Mouse (Mus musculus) thymus, adult 18-20 months (tissue): ENCODE measurements around the gene Lurap1.

Experiments used
- DNase-seq, 2 experiments: peaks; one replicate each; pipeline ENCODE4 v3.0.0; 2022; ENCODE audit warnings: mixed read lengths in 2 of 2

Gene Lurap1

GRCm38 (mm10) chr4:116151238-116151637 is at the start of gene Lurap1:
TSS of gene Lurap1 (minus strand) at chr4:116151338.
- DNase-seq = no peak

GRCm38 (mm10) chr4:116198422-116198821 is 47.3 kb upstream of the Lurap1 start:
- DNase-seq = no peak

- no peak for DNase-seq
Measured at GRCm38 (mm10) chr4:116193583-116194383, 42.6 kb upstream of the Lurap1 start.

GRCm38 (mm10) chr4:116192286-116192835 is 41.2 kb upstream of the Lurap1 start:
- DNase-seq = no peak

GRCm38 (mm10) chr4:116185083-116185482 is 33.9 kb upstream of the Lurap1 start:
- no peak for DNase-seq

GRCm38 (mm10) chr4:116182745-116183144 is 31.6 kb upstream of the Lurap1 start:
- DNase-seq = no peak

GRCm38 (mm10) chr4:116182079-116182478 is 30.9 kb upstream of the Lurap1 start:
- DNase-seq = no peak

- DNase-seq = no peak
Measured at GRCm38 (mm10) chr4:116177140-116177539, 26.0 kb upstream of the Lurap1 start.

- DNase-seq = peak; percentile 49 to 64
Measured at GRCm38 (mm10) chr4:116176543-116176988, 25.4 kb upstream of the Lurap1 start.

- no peak for DNase-seq
Measured at GRCm38 (mm10) chr4:116175711-116176542, 24.8 kb upstream of the Lurap1 start.

GRCm38 (mm10) chr4:116175136-116175535 is 24.0 kb upstream of the Lurap1 start:
- DNase-seq = no peak

GRCm38 (mm10) chr4:116174466-116175116 is 23.5 kb upstream of the Lurap1 start:
- no peak for DNase-seq

GRCm38 (mm10) chr4:116173752-116174151 is 22.6 kb upstream of the Lurap1 start:
- DNase-seq = no peak

- DNase-seq = no peak
Measured at GRCm38 (mm10) chr4:116173072-116173471, 21.9 kb upstream of the Lurap1 start, which contains the start of the genes 1700042G07Rik and Gm49337. TSS of gene 1700042G07Rik (plus strand) at chr4:116173372. TSS of gene Gm49337 (plus strand) at chr4:116173384.

GRCm38 (mm10) chr4:116169353-116169672 is 18.2 kb upstream of the Lurap1 start:
- DNase-seq = no peak

- peak in 1 of 2 experiments; percentile 43 for DNase-seq
Measured at GRCm38 (mm10) chr4:116168617-116169352, 17.6 kb upstream of the Lurap1 start.

- no peak for DNase-seq
Measured at GRCm38 (mm10) chr4:116167404-116167803, 16.3 kb upstream of the Lurap1 start, which contains the start of gene Tspan1. TSS of gene Tspan1 (minus strand) at chr4:116167601.

GRCm38 (mm10) chr4:116165708-116166407 is 14.7 kb upstream of the Lurap1 start:
- no peak for DNase-seq

- no peak for DNase-seq
Measured at GRCm38 (mm10) chr4:116164759-116165554, 13.8 kb upstream of the Lurap1 start.

GRCm38 (mm10) chr4:116162142-116162541 is 11.0 kb upstream of the Lurap1 start:
- DNase-seq = no peak

GRCm38 (mm10) chr4:116160769-116161168 is 9.6 kb upstream of the Lurap1 start:
- no peak for DNase-seq
